8 mouse cellular contexts compared by ENCODE assay signal in the genomic region with DNA sequence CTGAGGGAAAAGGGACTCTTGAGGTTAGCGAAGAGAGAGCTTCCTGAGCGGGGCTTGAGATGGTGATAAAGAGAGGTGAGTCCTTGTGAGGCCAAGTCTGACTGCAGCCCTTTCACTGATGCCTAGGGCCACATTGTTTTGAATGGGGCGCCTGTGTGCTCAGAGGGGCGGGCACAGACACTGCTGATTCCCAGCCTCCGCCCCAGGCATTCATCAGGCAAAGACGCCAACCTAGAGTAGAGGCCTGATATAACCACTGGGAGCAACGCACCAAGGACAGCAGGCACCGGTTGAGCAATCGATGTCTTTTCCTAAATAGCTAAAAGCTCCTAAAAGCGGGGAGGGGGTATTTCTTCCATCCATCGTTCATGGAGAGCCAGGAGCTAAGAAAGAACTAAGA. TPM values are rescaled to one million over a fixed set of nuclear protein-coding genes. Genes with fewer than 3 reads are reported as not detected.
DNase-seq lines count a peak whose midpoint lies in the region; ATAC-seq and TF ChIP-seq lines count a peak whose summit lies in the region.

No protein-coding gene starts in this region.

- H3K27ac ChIP-seq in heart, postnatal 0 days (ENCODE audit: low read depth): no peak overlapping the region
- no peak overlapping the region for H3K27ac ChIP-seq in ES-Bruce4 (ENCODE audit: insufficient read depth, low read length)
- no peak overlapping the region for H3K27ac ChIP-seq in limb, embryonic 13.5 days

- WGBS in heart, postnatal 0 days: 62% methylated on average over 11 of the region's 11 CpGs
- 45% methylated on average over 11 of the region's 11 CpGs for WGBS in limb, embryonic 13.5 days

- no peaks in the 10 kb centered on the region for H3K36me3 ChIP-seq in heart, postnatal 0 days (replicated peaks; ENCODE audit: control insufficient read depth, insufficient read depth, low read length)
- no peaks in the 10 kb centered on the region for H3K36me3 ChIP-seq in ES-Bruce4 (ENCODE audit: control insufficient read depth, insufficient read depth, low read length, poor library complexity, severe bottlenecking)
- H3K36me3 ChIP-seq in limb, embryonic 13.5 days: no peaks in the 10 kb centered on the region

- TF ChIP-seq EP300 in heart, postnatal 0 days (IDR thresholded peaks at IDR 0.05; ENCODE audit: low read depth): no peak
- TF ChIP-seq EP300 in ES-Bruce4 (IDR thresholded peaks at IDR 0.05; ENCODE audit: insufficient read depth, low read depth, low read length): no peak

- ATAC-seq in heart, postnatal 0 days (ENCODE audit: insufficient read depth, low read depth): no peak
- no peak for ATAC-seq in limb, embryonic 13.5 days (ENCODE audit: low FRiP score, low read depth)

- H3K4me3 ChIP-seq in heart, postnatal 0 days (ENCODE audit: low read depth, low read length): no peak overlapping the region
- no peak overlapping the region for H3K4me3 ChIP-seq in ES-Bruce4 (ENCODE audit: low read depth, low read length)
- no peak overlapping the region for H3K4me3 ChIP-seq in limb, embryonic 13.5 days

- TF ChIP-seq CTCF in heart, postnatal 0 days (IDR thresholded peaks at IDR 0.05; ENCODE audit: low read depth): no peak
- TF ChIP-seq CTCF in ES-Bruce4 (IDR thresholded peaks at IDR 0.05; ENCODE audit: low read depth, low read length): no peak

- no peaks in the 10 kb centered on the region for H3K4me1 ChIP-seq in heart, postnatal 0 days (ENCODE audit: control insufficient read depth, insufficient read depth)
- peaks cover 5% of the 10 kb centered on the region for H3K4me1 ChIP-seq in ES-Bruce4 (ENCODE audit: control insufficient read depth, insufficient read depth, low read length)
- peaks cover 29% of the 10 kb centered on the region for H3K4me1 ChIP-seq in limb, embryonic 13.5 days

- TF ChIP-seq POLR2A in ES-Bruce4 (IDR thresholded peaks at IDR 0.05; ENCODE audit: insufficient read depth, low read length): no peak

- H3K9me3 ChIP-seq in heart, postnatal 0 days (replicated peaks; ENCODE audit: control insufficient read depth, low read length): no peaks in the 10 kb centered on the region
- no peaks in the 10 kb centered on the region for H3K9me3 ChIP-seq in ES-Bruce4 (replicated peaks; ENCODE audit: control insufficient read depth, insufficient read depth, low read length, poor library complexity, severe bottlenecking)
- no peaks in the 10 kb centered on the region for H3K9me3 ChIP-seq in limb, embryonic 13.5 days

- no peak for DNase-seq in heart, postnatal 0 days (ENCODE audit: low spot score)
- no peak for DNase-seq in heart, postnatal 36 days
- DNase-seq in adrenal gland, postnatal 36 days: peak; percentile 38 to 49
- no peak for DNase-seq in layer of hippocampus, adult 18-20 months (ENCODE audit: low spot score in 2 of 2)
- DNase-seq in right cerebral cortex, postnatal 25 days: no peak
- no peak for DNase-seq in spleen, postnatal 14 days (ENCODE audit: low spot score in 2 of 2)

- H3K27me3 ChIP-seq in heart, postnatal 0 days (ENCODE audit: control insufficient read depth, insufficient read depth, low read length): no peaks in the 10 kb centered on the region
- no peaks in the 10 kb centered on the region for H3K27me3 ChIP-seq in ES-Bruce4 (ENCODE audit: control insufficient read depth, insufficient read depth, low read length, poor library complexity, severe bottlenecking)
- peaks cover 28% of the 10 kb centered on the region for H3K27me3 ChIP-seq in limb, embryonic 13.5 days

- intact Hi-C loops in heart, postnatal 36 days (cut with DNase I): loop anchor here (2.0 to 5.0 kb wide), 5 partner anchors 26 to 526 kb away; no protein-coding TSS in a partner anchor

- H3K4me2 ChIP-seq in heart, postnatal 0 days (ENCODE audit: low read depth, low read length): peak overlapping the region; percentile 43; the same call in 1 of the 2 replicates
- peak overlapping the region; percentile 28 for H3K4me2 ChIP-seq in limb, embryonic 13.5 days (replicated peaks)

- no peak overlapping the region for H3K9ac ChIP-seq in heart, postnatal 0 days (replicated peaks; ENCODE audit: low read depth, low read length)
- H3K9ac ChIP-seq in ES-Bruce4 (ENCODE audit: low read depth, poor library complexity, severe bottlenecking): peak overlapping the region; percentile 38; the same call in 1 of the 2 replicates
- H3K9ac ChIP-seq in limb, embryonic 13.5 days: no peak overlapping the region

RNA-seq across cellular contexts. Expression of a gene that starts 49.8 kb away (rescaled TPM):
- 27.3 and 35.8 TPM in 2 replicates for total RNA-seq in heart, postnatal 0 days (2014; rRNA removed; ENCODE audit: low replicate concordance)
- 68.6 and 72.0 TPM in 2 replicates for polyA plus RNA-seq in heart, postnatal 0 days (2015; fragmentation: Nextera tagmentation; extraction: Ambion mirVana)
- 10 to 100 TPM; 56.6 to 59.7 TPM for total RNA-seq in heart, postnatal 36 days (2021)
- polyA plus RNA-seq in ES-Bruce4 (2011; ENCODE audit: insufficient read depth, insufficient read length, low read depth, missing spikeins): 551 and 558 TPM in 2 replicates
- 100 to 1,000 TPM; 129 to 170 TPM for total RNA-seq in adrenal gland, postnatal 36 days (2021)
- 110 and 115 TPM in 2 replicates for polyA plus RNA-seq in limb, embryonic 13.5 days (2015; fragmentation: Nextera tagmentation; extraction: Ambion mirVana)
- 10 to 100 TPM; 47.9 to 50.0 TPM for total RNA-seq in layer of hippocampus, adult 18-20 months (2021)

Comparison
In these comparisons a context has a peak if more than half of its experiments do, and no peak if none do; other contexts are left out.
1. DNase-seq: peak in adrenal gland, postnatal 36 days (2 of 2); none in heart, postnatal 0 days (single experiment), heart, postnatal 36 days (0 of 2), layer of hippocampus, adult 18-20 months (0 of 2), right cerebral cortex, postnatal 25 days (single experiment) and spleen, postnatal 14 days (0 of 2).